In genomic region chr11:59421967-59422366, GRCm38 (mm10) we compare ENCODE assay signal across 15 mouse cellular contexts. TPM values are rescaled to one million over a fixed set of nuclear protein-coding genes. Genes with fewer than 3 reads are reported as not detected.
A peak's percentile ranks its signal among the peaks of the same experiment; 100 is the strongest.
DNase-seq lines count a peak whose midpoint lies in the region; ATAC-seq and TF ChIP-seq lines count a peak whose summit lies in the region.
"Had no signal": no experiment of that assay in that cellular context is flagged by ENCODE, and none has a peak within 500 bp of the region (broad histone marks: within the 10 kb centered on the region; RNA-seq: fewer than 3 reads in every experiment).

No protein-coding gene starts in this region.

- no peak for ATAC-seq in heart, embryonic 13.5 days (ENCODE audit: extremely low read depth, insufficient number of reproducible peaks, low FRiP score, low TSS enrichment)
- ATAC-seq in lung, embryonic 14.5 days (ENCODE audit: insufficient read depth), result no peak
- ATAC-seq in megakaryocyte, adult 5-6 weeks (ENCODE audit: poor library complexity, severe bottlenecking), result 0 out of 2 replicates have a peak, but pooled peaks have one; percentile 13
- ATAC-seq in forebrain, embryonic 14.5 days, result no peak

- intact Hi-C loops in heart, postnatal 36 days (cut with DNase I), result no loop called here

- no peak for DNase-seq in heart, postnatal 36 days
- DNase-seq in lung, embryonic 14.5 days, result peak; percentile 8
- no peak for DNase-seq in lung, postnatal 14 days
- peak; percentile 50 for DNase-seq in Muller cell, postnatal 12 days (ENCODE audit: inconsistent ontology term)
- DNase-seq in limb, embryonic 10.5 days (ENCODE audit: low spot score), result no peak
- no peak for DNase-seq in forebrain, embryonic 14.5 days (ENCODE audit: low spot score)
- DNase-seq: adrenal gland, adult 8-10 months; heart, postnatal 10 days; layer of hippocampus, adult 9-11 months; thymus, adult 2 months had no signal

- WGBS in heart, embryonic 13.5 days, result 95% methylated on average over 2 of the region's 2 CpGs
- 89% methylated on average over 2 of the region's 2 CpGs for WGBS in lung, embryonic 14.5 days
- WGBS in limb, embryonic 10.5 days, result 92% methylated on average over 2 of the region's 2 CpGs
- WGBS in forebrain, embryonic 14.5 days, result 90% methylated on average over 2 of the region's 2 CpGs

- H3K9me3 ChIP-seq in heart, embryonic 13.5 days, result no peaks in the 10 kb centered on the region
- no peaks in the 10 kb centered on the region for H3K9me3 ChIP-seq in lung, embryonic 14.5 days (ENCODE audit: low read depth, low read length)
- no peaks in the 10 kb centered on the region for H3K9me3 ChIP-seq in limb, embryonic 10.5 days (replicated peaks)
- H3K9me3 ChIP-seq in forebrain, embryonic 14.5 days (replicated peaks; ENCODE audit: control insufficient read depth, low read length), result no peaks in the 10 kb centered on the region

- TF ChIP-seq CTCF in lung, embryonic 14.5 days (IDR thresholded peaks at IDR 0.05; ENCODE audit: low read depth), result no peak; the same call in 1 of the 2 replicates

- H3K36me3 ChIP-seq in heart, embryonic 13.5 days, result peaks cover 92% of the 10 kb centered on the region
- peaks cover 77% of the 10 kb centered on the region for H3K36me3 ChIP-seq in lung, embryonic 14.5 days (ENCODE audit: insufficient read depth)
- peaks cover 89% of the 10 kb centered on the region for H3K36me3 ChIP-seq in limb, embryonic 10.5 days
- H3K36me3 ChIP-seq in forebrain, embryonic 14.5 days (ENCODE audit: control insufficient read depth, insufficient read depth, low read length), result peaks cover 87% of the 10 kb centered on the region

- 0 out of 2 replicates have a peak overlapping the region, but pooled peaks have one; percentile 39 for H3K27ac ChIP-seq in heart, embryonic 13.5 days (replicated peaks)
- no peak overlapping the region for H3K27ac ChIP-seq in lung, embryonic 14.5 days (ENCODE audit: low read depth)
- no peak overlapping the region for H3K27ac ChIP-seq in limb, embryonic 10.5 days
- no peak overlapping the region for H3K27ac ChIP-seq in forebrain, embryonic 14.5 days (ENCODE audit: low read depth, low read length)

- no peaks in the 10 kb centered on the region for H3K27me3 ChIP-seq in heart, embryonic 13.5 days (replicated peaks)
- no peaks in the 10 kb centered on the region for H3K27me3 ChIP-seq in lung, embryonic 14.5 days (ENCODE audit: insufficient read depth, low read length)
- no peaks in the 10 kb centered on the region for H3K27me3 ChIP-seq in limb, embryonic 10.5 days (ENCODE audit: low read depth, poor library complexity, severe bottlenecking)
- no peaks in the 10 kb centered on the region for H3K27me3 ChIP-seq in forebrain, embryonic 14.5 days (replicated peaks; ENCODE audit: control insufficient read depth, insufficient read depth, low read length)

- peaks cover 19% of the 10 kb centered on the region for H3K4me1 ChIP-seq in heart, embryonic 13.5 days
- H3K4me1 ChIP-seq in lung, embryonic 14.5 days (ENCODE audit: insufficient read depth), result no peaks in the 10 kb centered on the region
- H3K4me1 ChIP-seq in limb, embryonic 10.5 days, result peaks cover 7% of the 10 kb centered on the region; the same call in 1 of the 2 replicates
- H3K4me1 ChIP-seq in forebrain, embryonic 14.5 days (ENCODE audit: control insufficient read depth, insufficient read depth, low read length), result no peaks in the 10 kb centered on the region

- H3K4me3 ChIP-seq in heart, embryonic 13.5 days, result no peak overlapping the region
- no peak overlapping the region for H3K4me3 ChIP-seq in lung, embryonic 14.5 days (ENCODE audit: low read depth, low read length)
- H3K4me3 ChIP-seq in limb, embryonic 10.5 days, result no peak overlapping the region
- H3K4me3 ChIP-seq in forebrain, embryonic 14.5 days (ENCODE audit: low read depth, low read length), result no peak overlapping the region
- H3K4me3 ChIP-seq: erythroblast, embryonic 14.5 days had no signal

- no peak overlapping the region for H3K9ac ChIP-seq in heart, embryonic 13.5 days
- H3K9ac ChIP-seq in lung, embryonic 14.5 days, result no peak overlapping the region
- no peak overlapping the region for H3K9ac ChIP-seq in forebrain, embryonic 14.5 days (ENCODE audit: low read length)

- H3K4me2 ChIP-seq in heart, embryonic 13.5 days, result no peak overlapping the region
- H3K4me2 ChIP-seq in lung, embryonic 14.5 days, result no peak overlapping the region
- no peak overlapping the region for H3K4me2 ChIP-seq in forebrain, embryonic 14.5 days (ENCODE audit: low read length)

RNA-seq across cellular contexts. Expression of gene Jmjd4, which starts 27.9 kb away (rescaled TPM):
- 10.5 and 11.9 TPM in 2 replicates for polyA plus RNA-seq in heart, embryonic 13.5 days (2015; fragmentation: Nextera tagmentation; extraction: Ambion mirVana)
- total RNA-seq in heart, postnatal 36 days (2021), result 10 to 100 TPM; 10.8 TPM
- polyA plus RNA-seq in lung, embryonic 14.5 days (2014; fragmentation: Nextera tagmentation; extraction: Ambion mirVana), result 11.5 and 11.7 TPM in 2 replicates
- 1.9 and 2.3 TPM in 2 replicates for total RNA-seq in megakaryocyte, adult 5-6 weeks (2015)
- 1.8 and 2.0 TPM in 2 replicates for total RNA-seq in megakaryocyte, adult 5-6 weeks (2017)
- polyA plus RNA-seq in limb, embryonic 10.5 days (2016; fragmentation: Nextera tagmentation; extraction: Ambion mirVana), result 16.8 and 21.8 TPM in 2 replicates
- 12.0 and 12.4 TPM in 2 replicates for polyA plus RNA-seq in forebrain, embryonic 14.5 days (2014; fragmentation: Nextera tagmentation; extraction: Ambion mirVana)

RNA-seq across cellular contexts. Expression of gene Snap47, which starts 29.0 kb away (rescaled TPM):
- 94.3 and 102 TPM in 2 replicates for polyA plus RNA-seq in heart, embryonic 13.5 days (2015; fragmentation: Nextera tagmentation; extraction: Ambion mirVana)
- total RNA-seq in heart, postnatal 36 days (2021), result 10 to 100 TPM; 33.0 to 37.7 TPM
- polyA plus RNA-seq in lung, embryonic 14.5 days (2014; fragmentation: Nextera tagmentation; extraction: Ambion mirVana), result 87.3 and 97.4 TPM in 2 replicates
- 2.9 and 3.3 TPM in 2 replicates for total RNA-seq in megakaryocyte, adult 5-6 weeks (2015)
- total RNA-seq in megakaryocyte, adult 5-6 weeks (2017), result 4.9 and 8.1 TPM in 2 replicates
- 106 and 122 TPM in 2 replicates for polyA plus RNA-seq in limb, embryonic 10.5 days (2016; fragmentation: Nextera tagmentation; extraction: Ambion mirVana)
- 428 and 481 TPM in 2 replicates for polyA plus RNA-seq in forebrain, embryonic 14.5 days (2014; fragmentation: Nextera tagmentation; extraction: Ambion mirVana)

RNA-seq across cellular contexts. Expression of gene Prss38, which starts 46.5 kb away (rescaled TPM):
- not detected in 2 replicates for polyA plus RNA-seq in heart, embryonic 13.5 days (2015; fragmentation: Nextera tagmentation; extraction: Ambion mirVana)
- total RNA-seq in heart, postnatal 36 days (2021), result not detected
- not detected in 2 replicates for polyA plus RNA-seq in lung, embryonic 14.5 days (2014; fragmentation: Nextera tagmentation; extraction: Ambion mirVana)
- not detected in 2 replicates for total RNA-seq in megakaryocyte, adult 5-6 weeks (2015)
- not detected in 2 replicates for total RNA-seq in megakaryocyte, adult 5-6 weeks (2017)
- polyA plus RNA-seq in limb, embryonic 10.5 days (2016; fragmentation: Nextera tagmentation; extraction: Ambion mirVana), result not detected in 2 replicates
- not detected in 2 replicates for polyA plus RNA-seq in forebrain, embryonic 14.5 days (2014; fragmentation: Nextera tagmentation; extraction: Ambion mirVana)
- total RNA-seq: adrenal gland, adult 8-10 months; heart, postnatal 10 days; left cerebral cortex, postnatal 36 days had no signal
- polyA plus RNA-seq: erythroblast, embryonic 14.5 days; liver, embryonic 16.5 days; thymus, adult 2 months had no signal

RNA-seq across cellular contexts. Expression of gene Zfp867, which starts 50.3 kb away (rescaled TPM):
- polyA plus RNA-seq in heart, embryonic 13.5 days (2015; fragmentation: Nextera tagmentation; extraction: Ambion mirVana), result 5.6 and 5.7 TPM in 2 replicates
- total RNA-seq in heart, postnatal 36 days (2021), result 1 to 10 TPM; 4.4 to 4.7 TPM
- polyA plus RNA-seq in lung, embryonic 14.5 days (2014; fragmentation: Nextera tagmentation; extraction: Ambion mirVana), result 7.7 and 8.7 TPM in 2 replicates
- 0.40 and 1.2 TPM in 2 replicates for total RNA-seq in megakaryocyte, adult 5-6 weeks (2015)
- total RNA-seq in megakaryocyte, adult 5-6 weeks (2017), result 0.59 and 0.77 TPM in 2 replicates
- 5.7 and 7.9 TPM in 2 replicates for polyA plus RNA-seq in limb, embryonic 10.5 days (2016; fragmentation: Nextera tagmentation; extraction: Ambion mirVana)
- polyA plus RNA-seq in forebrain, embryonic 14.5 days (2014; fragmentation: Nextera tagmentation; extraction: Ambion mirVana), result 17.5 and 19.8 TPM in 2 replicates
- polyA plus RNA-seq: erythroblast, embryonic 14.5 days had no signal

Comparison
In these comparisons a context has a peak if more than half of its experiments do, and no peak if none do; other contexts are left out.
1. DNase-seq: peak in lung, embryonic 14.5 days (single experiment) and Muller cell, postnatal 12 days (single experiment); none in heart, postnatal 36 days (0 of 2), lung, postnatal 14 days (single experiment), limb, embryonic 10.5 days (single experiment) and forebrain, embryonic 14.5 days (single experiment).